Mouse (Mus musculus) limb, embryonic 12.5 days (tissue): ENCODE results near the gene Rlbp1. TPM values are rescaled to one million over a fixed set of nuclear protein-coding genes. Genes with fewer than 3 reads are reported as not detected.

Experiments
- polyA plus RNA-seq: library from polyadenylated mRNA; unstranded; fragments of >200 nt; fragmentation: Nextera tagmentation; extraction: Ambion mirVana; gene quantifications from 2 replicates; pipeline ENCODE4 v1.2.1, GENCODE M21; 2016

Rlbp1 gene
- polyA plus RNA-seq, 1 experiment from 2014 or later, result 0.59 TPM

Other genes with a start within 250 kb of the Rlbp1 start
- gene Mfge8, start 238.0 kb downstream of the Rlbp1 start, polyA plus RNA-seq, result 147 and 149 TPM in 2 replicates
- 8.2 and 8.5 TPM in 2 replicates for gene Abhd2, start 113.8 kb downstream of the Rlbp1 start, polyA plus RNA-seq
- gene Fanci, start 4.9 kb upstream of the Rlbp1 start, polyA plus RNA-seq, result 16.1 and 16.6 TPM in 2 replicates
- 50.4 and 53.3 TPM in 2 replicates for gene Polg, start 79.3 kb upstream of the Rlbp1 start, polyA plus RNA-seq
- gene Rhcg, start 230.6 kb upstream of the Rlbp1 start, polyA plus RNA-seq, result 0.15 TPM in 1 of 2 replicates, not detected in the other